ENCODE assay signal across 12 mouse cellular contexts in the genomic region with DNA sequence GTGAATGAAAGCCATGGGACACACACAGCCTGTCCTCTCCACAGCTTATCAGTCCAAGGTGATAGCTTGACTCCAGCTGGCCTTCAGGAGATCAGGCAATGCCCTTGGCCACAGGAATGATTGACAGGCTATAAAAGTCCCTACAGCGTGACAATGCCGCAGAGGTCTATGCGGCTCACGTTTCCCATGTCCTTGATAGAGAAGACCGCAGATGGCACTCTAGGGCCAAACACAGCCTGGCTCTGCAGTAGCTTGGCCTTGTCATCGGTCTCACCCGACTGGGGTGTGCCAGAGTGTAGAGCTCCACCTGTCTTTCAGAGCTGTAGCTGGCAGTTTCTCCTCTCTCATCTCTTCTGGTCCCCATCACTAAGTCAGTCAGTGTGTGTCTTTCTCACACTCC. TPM values are rescaled to one million over a fixed set of nuclear protein-coding genes. Genes with fewer than 3 reads are reported as not detected.
DNase-seq lines count a peak whose midpoint lies in the region; ATAC-seq lines count a peak whose summit lies in the region.
"Had no signal": no experiment of that assay in that cellular context is flagged by ENCODE, and none has a peak within 500 bp of the region (broad histone marks: within the 10 kb centered on the region; RNA-seq: fewer than 3 reads in every experiment).

No protein-coding gene starts in this region.

- intact Hi-C loops in left cerebral cortex, postnatal 4 days (cut with DNase I), result no loop called here

- H3K9ac ChIP-seq in forebrain, embryonic 15.5 days (replicated peaks), result no peak overlapping the region
- H3K9ac ChIP-seq in forebrain, embryonic 11.5 days (ENCODE audit: low read length), result no peak overlapping the region
- H3K9ac ChIP-seq in heart, embryonic 13.5 days, result no peak overlapping the region
- H3K9ac ChIP-seq: heart, embryonic 15.5 days; stomach, embryonic 15.5 days had no signal

- H3K4me1 ChIP-seq in forebrain, embryonic 15.5 days, result peaks cover 12% of the 10 kb centered on the region
- H3K4me1 ChIP-seq in forebrain, embryonic 11.5 days (replicated peaks; ENCODE audit: control insufficient read depth, insufficient read depth, low read length), result no peaks in the 10 kb centered on the region
- H3K4me1 ChIP-seq in heart, embryonic 13.5 days, result peaks cover 23% of the 10 kb centered on the region
- H3K4me1 ChIP-seq: stomach, embryonic 15.5 days had no signal

- H3K27ac ChIP-seq in forebrain, embryonic 15.5 days (replicated peaks), result peak overlapping the region; percentile 56; the same call in 1 of the 2 replicates
- H3K27ac ChIP-seq in forebrain, embryonic 11.5 days (ENCODE audit: low read depth, low read length), result no peak overlapping the region
- peak overlapping the region; percentile 43 for H3K27ac ChIP-seq in heart, embryonic 13.5 days (replicated peaks)
- H3K27ac ChIP-seq: stomach, embryonic 15.5 days had no signal

- no peak overlapping the region for H3K4me3 ChIP-seq in forebrain, embryonic 15.5 days
- no peak overlapping the region for H3K4me3 ChIP-seq in forebrain, embryonic 11.5 days (ENCODE audit: low read depth, low read length)
- no peak overlapping the region for H3K4me3 ChIP-seq in heart, embryonic 13.5 days
- H3K4me3 ChIP-seq: heart, embryonic 15.5 days; stomach, embryonic 15.5 days had no signal

- 85% methylated on average over 7 of the region's 7 CpGs for WGBS in forebrain, embryonic 15.5 days
- WGBS in forebrain, embryonic 11.5 days, result 83% methylated on average over 7 of the region's 7 CpGs
- 46% methylated on average over 7 of the region's 7 CpGs for WGBS in heart, embryonic 13.5 days

- H3K27me3 ChIP-seq in forebrain, embryonic 15.5 days, result no peaks in the 10 kb centered on the region
- H3K27me3 ChIP-seq in forebrain, embryonic 11.5 days (ENCODE audit: control insufficient read depth, insufficient read depth, low read length), result no peaks in the 10 kb centered on the region
- H3K27me3 ChIP-seq in heart, embryonic 13.5 days (replicated peaks), result no peaks in the 10 kb centered on the region
- H3K27me3 ChIP-seq: heart, embryonic 15.5 days; stomach, embryonic 15.5 days had no signal

- H3K4me2 ChIP-seq in forebrain, embryonic 15.5 days (replicated peaks), result no peak overlapping the region
- H3K4me2 ChIP-seq in forebrain, embryonic 11.5 days (ENCODE audit: low read depth, low read length, severe bottlenecking), result no peak overlapping the region
- no peak overlapping the region for H3K4me2 ChIP-seq in heart, embryonic 13.5 days
- H3K4me2 ChIP-seq: heart, embryonic 15.5 days; liver, embryonic 11.5 days; stomach, embryonic 15.5 days had no signal

- ATAC-seq in forebrain, embryonic 15.5 days (replicated peaks), result 0 out of 2 replicates have a peak, but pooled peaks have one; percentile 6
- ATAC-seq in forebrain, embryonic 11.5 days (replicated peaks; ENCODE audit: low FRiP score), result no peak
- no peak for ATAC-seq in heart, embryonic 13.5 days (ENCODE audit: extremely low read depth, insufficient number of reproducible peaks, low FRiP score, low TSS enrichment)

- no peaks in the 10 kb centered on the region for H3K36me3 ChIP-seq in forebrain, embryonic 15.5 days
- H3K36me3 ChIP-seq in forebrain, embryonic 11.5 days (ENCODE audit: control insufficient read depth, insufficient read depth, low read length), result no peaks in the 10 kb centered on the region
- no peaks in the 10 kb centered on the region for H3K36me3 ChIP-seq in heart, embryonic 13.5 days
- H3K36me3 ChIP-seq: heart, embryonic 15.5 days; stomach, embryonic 15.5 days had no signal

- H3K9me3 ChIP-seq in forebrain, embryonic 15.5 days, result no peaks in the 10 kb centered on the region
- H3K9me3 ChIP-seq in forebrain, embryonic 11.5 days (ENCODE audit: control insufficient read depth, low read length), result no peaks in the 10 kb centered on the region
- H3K9me3 ChIP-seq in heart, embryonic 13.5 days, result no peaks in the 10 kb centered on the region
- H3K9me3 ChIP-seq: heart, embryonic 15.5 days; stomach, embryonic 15.5 days had no signal

- DNase-seq in forebrain, embryonic 11.5 days (ENCODE audit: low spot score), result no peak
- DNase-seq in left cerebral cortex, postnatal 4 days, result peak; percentile 48
- no peak for DNase-seq in left cerebral cortex, adult 8-10 months (ENCODE audit: low spot score in 2 of 2)
- peak; percentile 16 for DNase-seq in skeletal muscle tissue, adult 2 months (ENCODE audit: low read depth, low spot score)
- no peak for DNase-seq in thymus, postnatal 25 days
- DNase-seq in kidney, adult 18-20 months, result no peak

RNA-seq across cellular contexts. Expression of gene Wfs1, which starts 52.5 kb away (rescaled TPM):
- polyA plus RNA-seq in forebrain, embryonic 15.5 days (2015; fragmentation: Nextera tagmentation; extraction: Ambion mirVana), result 5.3 and 6.1 TPM in 2 replicates
- polyA plus RNA-seq in forebrain, embryonic 11.5 days (2014; fragmentation: Nextera tagmentation; extraction: Ambion mirVana), result 8.8 and 9.3 TPM in 2 replicates
- 10 to 100 TPM; 16.3 to 25.7 TPM for total RNA-seq in left cerebral cortex, postnatal 4 days (2021)
- total RNA-seq in left cerebral cortex, adult 8-10 months (2022), result 100 to 1,000 TPM; 134 to 147 (median 139) TPM
- polyA plus RNA-seq in heart, embryonic 13.5 days (2015; fragmentation: Nextera tagmentation; extraction: Ambion mirVana), result 23.1 and 23.9 TPM in 2 replicates
- total RNA-seq: megakaryocyte-erythroid progenitor cell, adult 5-6 weeks had no signal

Comparison
In these comparisons a context has a peak if more than half of its experiments do, and no peak if none do; other contexts are left out.
1. DNase-seq: peak in left cerebral cortex, postnatal 4 days (single experiment) and skeletal muscle tissue, adult 2 months (single experiment); none in forebrain, embryonic 11.5 days (single experiment), left cerebral cortex, adult 8-10 months (0 of 2), thymus, postnatal 25 days (single experiment) and kidney, adult 18-20 months (single experiment).